Mouse (Mus musculus) left cerebral cortex, adult 2 months (tissue): Measurements from ENCODE around the gene Lmbrd2. TPM values are rescaled to one million over a fixed set of nuclear protein-coding genes. Genes with fewer than 3 reads are reported as not detected.

Source experiments
- DNase-seq, 2 experiments: peaks; one replicate each; pipeline ENCODE4 v3.0.0; 2021 to 2022; ENCODE audit warnings: low spot score in 2 of 2, mixed read lengths in 1 of 2; ENCODE audit errors: extremely low spot score in 1 of 2
- H3K27ac ChIP-seq: fragments of 200-600 bp; 2 replicates; pipeline ENCODE4 v1.8.1; 2022
- H3K4me3 ChIP-seq: fragments of 200-600 bp; 2 replicates; pipeline ENCODE4 v1.8.1; 2022
- CTCF ChIP-seq: fragments of 200-600 bp; IDR thresholded peaks from 2 replicates; pipeline ENCODE4 v1.8.1; 2022; ENCODE audit warnings: antibody characterized with exemption, mild to moderate bottlenecking, moderate library complexity
- intact Hi-C: fragments of 180-260 bp; cut with DNase I; formaldehyde crosslinking; loops from one replicate; pipeline ENCODE4 v1.15.1; 2025
- total RNA-seq, 2 experiments: library from RNA; stranded (reverse); gene quantifications; 2 replicates each; pipeline ENCODE4 v1.2.3; 2021

Lmbrd2 gene
- total RNA-seq, 2 experiments from 2014 or later = 64.0 to 72.3 TPM

DNA sequence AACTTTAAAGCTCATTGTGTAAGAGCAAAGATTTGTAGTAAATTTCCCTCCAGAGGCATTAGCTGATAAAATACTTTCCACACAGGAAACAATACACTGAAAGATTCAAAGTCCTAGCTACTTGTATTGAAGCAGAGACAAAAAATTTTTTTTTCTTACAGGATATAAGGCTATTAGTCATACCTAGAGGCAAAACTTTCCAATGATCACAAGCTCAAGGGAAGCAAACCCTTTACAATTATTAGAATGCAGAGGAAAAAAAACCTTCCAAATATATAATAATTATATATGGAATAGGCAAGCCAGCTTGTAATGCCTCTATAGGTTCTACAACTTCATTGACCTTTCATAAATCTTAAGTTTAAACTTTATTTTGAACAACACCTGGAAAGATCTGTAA lies 106.0 kb downstream of the Lmbrd2 start:
- TF ChIP-seq CTCF = no peak
- Histone ChIP-seq H3K27ac (no peak overlapping the region), H3K4me3 (no peak overlapping the region)
- intact Hi-C loops = no loop called here
- DNase-seq = no peak

Other genes starting within 250 kb of the Lmbrd2 start
- gene Ranbp3l, start 172.6 kb upstream of the Lmbrd2 start, total RNA-seq = 10 to 100 TPM in 1 of 2 experiments, 1 to 10 TPM in 1; 8.1 to 14.7 TPM
- gene Nadk2, start 69.3 kb upstream of the Lmbrd2 start, total RNA-seq = 10 to 100 TPM; 46.4 to 49.9 TPM
- gene Skp2, start 14.9 kb downstream of the Lmbrd2 start, total RNA-seq = 1 to 10 TPM; 5.0 to 5.5 TPM
- gene Ugt3a1, start 136.3 kb downstream of the Lmbrd2 start, total RNA-seq = not detected
- not detected for gene Ugt3a2, start 195.0 kb downstream of the Lmbrd2 start, total RNA-seq